Mouse (Mus musculus): ENCODE data around the gene Gm28510.
"Not testable (repeated sequence)": the region's sequence is repeated elsewhere in the genome, so short reads cannot be mapped to it uniquely, and the experiment has no call there.

Gene Gm28510

GRCm38 (mm10) chrY:10412437-10412836 lies at the start of gene Gm28510:
Gene Gm28510, plus strand, starts transcription at chrY:10412737.
- in situ Hi-C loops (cut with MboI; ENCODE audit: low pct_unique_long_range_greater_than_20kb in 1 of 2, low sequenced_read_pairs in 2 of 2, unreplicated experiment in 1 of 2) = not testable (repeated sequence)

Data from mouse embryonic stem cell (cell line).